Mouse (Mus musculus) right cerebral cortex, adult 2 months (tissue): ENCODE measurements at regions not wholly inside any gene's neighbourhood (a gene's known extent, or its start where the extent isn't known, plus 50 kb on each side); places are given as distances from the start of the nearest gene placed in this dataset.
A peak's percentile ranks its signal among the peaks of the same experiment; 100 is the strongest.

ENCODE experiments used
- DNase-seq, 2 experiments: peaks; one replicate each; pipeline ENCODE4 v3.0.0; 2021 to 2022; ENCODE audit warnings: low spot score in 2 of 2

DNA sequence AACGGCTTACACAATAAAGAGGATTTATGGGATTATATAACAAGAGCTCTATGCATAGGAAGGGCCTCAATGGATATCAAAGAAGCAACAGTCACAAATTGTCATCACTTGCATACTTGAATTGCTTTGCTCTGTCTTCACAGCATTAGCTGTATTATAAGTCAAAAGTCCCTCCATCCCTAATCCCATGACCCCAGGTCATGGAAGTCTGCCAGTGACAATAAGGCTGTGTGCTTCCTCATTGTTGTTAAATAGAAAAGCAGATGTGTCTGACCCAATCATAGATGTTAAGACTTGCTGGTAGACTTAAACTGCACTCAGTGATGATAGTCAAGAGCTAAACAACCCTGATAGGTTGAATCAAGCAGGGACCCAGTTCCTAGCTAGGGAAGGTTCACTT lies 683.9 kb upstream of the Sox9 start:
- no peak for DNase-seq

DNA sequence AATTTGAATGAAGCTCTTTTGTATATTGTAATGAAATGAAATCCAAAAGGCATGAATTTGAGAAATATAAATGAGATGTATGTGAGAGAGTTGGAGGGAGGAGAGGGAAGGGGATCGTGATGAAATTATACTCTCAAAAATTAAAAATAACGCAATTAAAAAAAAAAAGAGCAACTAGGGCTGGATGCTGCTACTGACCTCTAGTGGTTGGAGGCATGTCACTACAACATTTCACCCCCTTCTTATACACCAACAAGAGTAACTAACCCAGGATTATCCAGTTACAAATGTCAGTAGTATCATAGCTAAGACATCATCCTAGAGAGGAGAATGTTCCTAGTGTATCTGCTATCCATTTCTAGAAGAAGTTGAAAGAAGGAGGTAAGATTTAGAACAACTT lies 678.8 kb upstream of the Sox9 start:
- no peak for DNase-seq

DNA sequence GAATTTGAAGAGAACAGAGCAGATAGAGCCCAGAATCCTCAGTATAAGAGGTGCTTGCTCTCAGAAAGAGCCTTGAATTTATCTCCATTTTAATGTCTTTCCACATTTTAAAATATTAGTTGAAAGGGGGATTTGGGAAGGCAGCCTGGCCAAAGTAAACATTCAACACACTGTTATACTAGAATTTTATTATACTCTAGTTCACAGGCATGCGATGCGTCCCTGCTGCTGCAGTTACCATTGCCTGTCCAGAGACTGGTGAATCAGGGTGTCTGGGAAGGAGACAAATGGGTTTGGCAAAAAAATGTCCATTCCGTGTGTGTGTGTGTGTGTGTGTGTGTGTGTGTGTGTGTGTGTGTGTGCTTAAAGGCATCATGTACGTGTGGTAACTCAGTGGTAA lies 675.1 kb upstream of the Sox9 start:
- DNase-seq: peak; percentile 16 to 18

DNA sequence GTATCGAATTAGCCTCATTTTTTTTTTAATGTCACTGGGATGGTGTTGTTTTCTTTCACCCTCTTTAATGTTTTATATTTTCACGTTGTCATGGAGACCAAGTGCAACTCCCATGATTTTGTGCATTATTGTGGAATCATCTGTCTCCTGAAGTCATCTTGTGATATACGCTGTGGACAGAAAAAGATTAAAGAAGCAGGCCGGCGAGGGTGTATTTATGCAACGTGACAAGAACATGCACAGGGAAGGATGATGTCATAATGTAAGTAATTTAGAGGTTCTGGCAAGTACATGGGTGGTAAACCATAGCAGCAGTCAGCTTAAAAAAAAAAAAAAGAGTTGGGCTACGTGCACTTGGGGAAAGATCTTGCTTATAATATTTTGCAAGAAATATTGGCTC lies 674.7 kb upstream of the Sox9 start:
- peak; percentile 45 to 46 for DNase-seq

DNA sequence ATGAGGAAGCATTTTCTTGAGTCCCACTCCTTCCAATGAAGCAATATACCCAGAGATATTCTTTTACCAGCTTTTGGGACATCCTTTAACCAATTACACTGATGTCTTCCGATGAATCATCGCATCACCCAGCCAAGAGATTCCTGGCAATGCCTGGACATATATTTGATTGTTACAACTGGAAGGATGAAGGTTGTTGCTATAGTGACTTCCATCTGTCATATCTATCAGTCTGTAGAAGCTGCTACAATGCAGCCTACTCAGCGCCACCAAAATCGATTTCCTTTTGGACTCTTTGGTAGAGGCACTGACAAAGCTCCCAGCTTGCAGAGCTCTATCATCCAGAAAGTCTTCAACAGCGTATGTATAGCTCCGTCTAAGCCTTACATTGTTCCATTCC lies 661.0 kb upstream of the Sox9 start:
- peak; percentile 29 to 31 for DNase-seq

DNA sequence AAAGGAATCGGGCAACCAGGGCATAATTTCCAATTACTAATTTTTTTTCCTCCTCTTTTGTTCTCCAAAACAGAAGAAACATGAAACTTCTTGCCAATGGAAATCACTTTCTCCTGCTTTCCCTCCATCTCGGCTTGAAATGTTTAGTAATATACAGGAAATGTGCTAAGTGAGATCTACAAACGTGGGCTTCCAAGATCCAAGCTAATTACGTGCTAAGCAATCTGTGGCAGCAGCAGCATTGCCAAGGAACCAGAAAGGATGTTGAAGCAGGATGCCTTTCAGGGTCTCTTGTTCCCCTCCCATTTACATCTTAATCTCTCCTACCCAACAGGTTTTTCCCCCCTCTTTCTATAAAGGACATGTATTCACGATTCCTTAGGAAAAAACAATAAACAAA lies 660.2 kb upstream of the Sox9 start:
- DNase-seq: no peak

DNA sequence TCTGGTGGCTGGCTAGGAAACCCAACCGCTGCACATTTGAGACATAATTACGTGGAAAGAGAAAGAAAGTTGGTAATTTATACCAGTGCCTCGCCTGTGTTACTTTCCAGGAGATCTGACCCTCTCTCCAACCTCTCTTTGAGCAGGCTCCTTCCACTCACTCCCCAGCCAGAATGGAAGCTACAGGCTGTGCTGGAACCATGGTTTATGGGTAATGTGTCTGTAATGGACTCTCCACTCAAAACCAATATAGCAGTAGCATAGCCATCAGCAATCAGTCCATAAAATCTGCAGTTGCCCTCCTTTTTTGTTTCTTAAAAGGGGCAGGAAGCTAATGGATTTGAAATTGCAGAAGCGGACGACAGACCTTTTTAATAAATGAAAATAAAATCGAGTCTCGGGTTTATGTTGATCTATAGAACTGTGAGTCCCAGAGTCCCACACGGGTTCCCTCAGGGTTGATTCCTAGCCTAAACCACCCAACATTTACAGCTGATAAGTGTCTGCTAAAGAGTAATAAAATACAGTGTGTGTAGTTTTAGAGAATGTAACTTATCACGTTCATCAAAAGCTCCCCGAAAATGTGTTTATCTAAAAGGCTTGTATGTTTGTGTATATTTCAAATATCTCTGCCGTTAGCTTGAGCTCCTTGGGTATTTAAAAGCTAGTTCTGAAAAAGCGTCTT lies 656.6 kb upstream of the Sox9 start:
- DNase-seq: no peak

DNA sequence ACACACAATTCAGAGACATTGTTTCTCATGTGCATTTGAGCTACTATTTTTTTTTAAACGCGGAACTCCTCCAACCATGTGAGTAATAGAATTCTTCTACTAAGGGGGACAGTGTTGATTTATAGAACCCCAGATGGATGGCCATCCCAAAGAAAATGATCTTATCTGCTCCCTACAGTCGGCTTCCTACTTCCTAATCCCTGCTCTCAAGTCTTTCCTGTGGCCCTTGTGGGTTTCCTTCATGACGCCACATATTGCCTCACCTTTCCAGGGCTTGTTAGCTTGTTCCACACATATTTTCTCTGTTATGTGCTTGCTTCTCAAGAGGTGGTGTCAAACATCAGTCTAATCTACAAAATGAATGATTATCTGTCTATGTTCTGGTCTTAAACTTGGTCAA lies 651.9 kb upstream of the Sox9 start:
- no peak for DNase-seq

DNA sequence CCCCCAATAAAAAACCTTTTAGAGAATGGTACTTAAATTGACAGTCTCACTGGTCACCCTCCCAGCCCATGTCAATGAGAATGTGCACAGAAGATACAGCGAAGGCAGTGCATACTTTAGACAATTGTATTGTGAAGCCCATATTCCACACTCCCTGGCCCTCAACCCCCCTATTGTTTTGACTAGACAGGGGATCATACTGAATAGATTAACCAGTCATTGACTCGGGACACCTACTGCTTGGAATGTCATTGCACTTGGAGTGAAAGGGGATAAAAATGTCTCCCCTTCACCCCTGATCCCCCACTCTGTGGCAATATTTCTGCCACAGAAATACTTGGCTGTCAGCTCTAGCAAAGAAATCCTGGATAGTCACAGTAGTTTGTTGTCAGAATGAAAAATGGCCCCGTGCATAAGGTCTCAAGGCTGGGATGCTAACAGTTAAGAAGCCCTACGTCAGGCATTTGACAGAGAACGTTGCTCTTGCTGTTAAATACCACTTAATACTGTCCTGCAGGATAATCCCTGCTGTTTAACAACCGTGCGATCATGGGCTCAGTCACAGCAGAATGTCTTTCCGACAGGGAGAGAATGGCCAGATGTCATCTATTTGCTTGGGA lies 644.5 kb upstream of the Sox9 start:
- no peak for DNase-seq

DNA sequence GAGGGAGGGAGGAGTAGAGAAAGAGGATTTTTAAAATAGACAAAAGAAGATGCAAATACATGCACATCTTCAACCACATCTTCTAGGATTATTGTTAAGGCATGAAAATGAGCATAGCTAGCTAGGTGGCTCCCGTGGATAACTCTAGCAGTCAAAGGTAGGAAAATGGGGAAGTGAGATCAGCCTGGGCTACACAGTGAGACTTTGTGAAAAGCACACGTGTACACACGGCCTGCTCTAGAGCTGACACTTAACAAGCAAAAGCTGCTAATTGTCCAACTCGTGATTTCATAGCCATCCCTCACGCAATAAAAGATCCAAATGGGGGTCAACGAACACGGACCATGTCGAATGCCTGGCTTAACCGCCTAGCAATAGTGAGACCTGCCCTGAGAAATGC lies 642.0 kb upstream of the Sox9 start:
- no peak for DNase-seq

DNA sequence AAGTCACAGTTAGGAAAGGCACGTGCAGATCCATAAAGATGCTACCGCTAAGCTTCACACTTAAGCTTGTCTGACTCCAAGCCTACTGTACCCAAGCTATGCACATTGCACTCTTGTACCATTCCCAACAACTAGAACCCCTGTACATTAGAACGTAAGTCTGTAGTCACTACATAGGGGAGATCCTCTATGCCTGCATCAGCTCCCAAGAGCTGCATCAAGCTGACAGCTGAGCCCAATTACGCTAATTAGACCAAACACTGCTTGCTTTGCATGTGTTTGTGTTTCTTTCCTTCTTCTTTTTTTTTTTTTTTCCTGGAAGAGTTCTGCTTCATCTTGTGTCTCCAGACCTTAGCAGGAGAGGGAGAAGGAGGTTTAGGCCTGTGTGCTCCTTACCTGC lies 641.5 kb upstream of the Sox9 start:
- DNase-seq: no peak

DNA sequence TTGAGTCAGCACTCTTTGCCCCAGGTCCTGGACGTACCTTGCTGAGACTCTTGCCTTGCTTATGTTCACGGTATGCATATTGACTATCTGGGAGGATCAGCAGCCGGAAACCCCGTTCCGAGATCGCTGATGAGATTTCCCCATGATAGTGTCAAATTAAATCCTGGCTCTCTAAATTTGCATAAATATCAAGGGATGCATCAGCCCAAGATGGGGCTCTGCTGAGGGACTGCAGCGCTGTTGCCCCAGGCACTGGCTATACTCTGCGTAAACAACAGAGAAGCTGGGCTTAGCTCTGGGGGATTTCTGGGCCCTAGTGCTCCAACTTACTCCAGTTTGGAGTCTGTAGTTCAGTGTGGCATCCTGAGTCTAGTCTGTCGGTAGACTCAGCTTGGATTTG lies 641.1 kb upstream of the Sox9 start:
- no peak for DNase-seq

DNA sequence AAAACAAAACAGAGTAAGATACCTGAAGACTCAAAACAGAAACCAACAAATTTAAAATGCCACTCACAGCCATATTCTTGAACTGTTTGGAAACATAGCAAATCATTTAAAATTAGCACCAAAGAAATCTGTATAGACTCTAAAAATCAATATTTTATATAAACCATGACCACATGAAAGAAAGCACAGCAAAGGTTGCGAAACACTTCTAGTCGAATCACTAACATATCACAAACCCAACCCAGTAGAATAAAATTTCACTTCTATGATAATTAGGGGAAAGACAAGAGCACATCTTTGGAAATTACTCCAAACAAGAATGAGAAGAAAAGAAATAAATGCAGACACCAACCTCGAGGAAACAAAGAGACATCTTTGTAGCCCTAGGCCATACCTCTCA lies 630.0 kb upstream of the Sox9 start:
- DNase-seq: no peak

DNA sequence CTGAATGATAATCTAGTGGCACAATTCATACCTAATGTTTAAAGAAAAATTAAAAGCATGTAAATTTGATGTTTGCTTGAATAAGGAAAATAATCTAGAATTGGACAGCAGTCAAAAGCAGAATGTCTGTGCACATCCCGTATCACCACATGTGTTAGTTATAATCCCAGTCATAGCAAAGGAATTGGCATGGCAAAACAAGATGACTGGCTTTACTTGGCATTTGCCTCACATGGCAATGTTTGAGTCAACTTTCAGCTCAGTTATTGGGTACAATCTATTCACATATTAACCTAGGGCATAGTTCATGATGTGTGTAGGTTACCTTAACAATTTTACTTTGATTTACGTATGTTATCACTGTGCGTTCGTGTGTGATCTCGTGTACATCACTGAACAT lies 628.8 kb upstream of the Sox9 start:
- no peak for DNase-seq

DNA sequence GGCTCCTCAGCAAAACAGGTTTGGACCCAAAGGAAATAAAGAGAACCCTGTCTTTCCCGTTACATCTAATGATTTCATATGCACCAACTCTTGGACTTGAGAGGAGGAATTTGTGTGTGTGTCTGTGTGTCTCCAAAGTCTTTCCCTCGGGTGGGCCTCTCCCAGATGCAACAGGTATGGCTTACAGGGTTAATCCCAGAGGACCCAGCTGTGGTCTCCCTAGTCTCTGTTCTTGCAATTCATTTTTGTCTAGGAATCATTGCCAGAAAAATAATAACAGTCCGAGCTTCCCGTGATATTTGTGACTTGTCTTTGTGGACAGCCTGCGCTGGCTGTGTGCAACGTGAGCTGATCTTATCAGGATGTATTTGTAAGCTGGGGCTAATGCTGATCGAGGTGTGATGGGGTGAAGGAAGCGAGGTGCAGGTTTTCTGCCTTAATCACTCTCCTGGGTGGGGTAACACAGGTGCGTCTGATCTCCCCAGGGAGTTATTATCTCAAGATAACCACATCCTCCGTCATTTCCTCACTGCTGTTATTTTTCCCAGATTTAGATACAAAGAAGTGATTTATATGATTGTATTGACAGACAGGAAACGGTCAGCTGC lies 627.2 kb upstream of the Sox9 start:
- DNase-seq: no peak

DNA sequence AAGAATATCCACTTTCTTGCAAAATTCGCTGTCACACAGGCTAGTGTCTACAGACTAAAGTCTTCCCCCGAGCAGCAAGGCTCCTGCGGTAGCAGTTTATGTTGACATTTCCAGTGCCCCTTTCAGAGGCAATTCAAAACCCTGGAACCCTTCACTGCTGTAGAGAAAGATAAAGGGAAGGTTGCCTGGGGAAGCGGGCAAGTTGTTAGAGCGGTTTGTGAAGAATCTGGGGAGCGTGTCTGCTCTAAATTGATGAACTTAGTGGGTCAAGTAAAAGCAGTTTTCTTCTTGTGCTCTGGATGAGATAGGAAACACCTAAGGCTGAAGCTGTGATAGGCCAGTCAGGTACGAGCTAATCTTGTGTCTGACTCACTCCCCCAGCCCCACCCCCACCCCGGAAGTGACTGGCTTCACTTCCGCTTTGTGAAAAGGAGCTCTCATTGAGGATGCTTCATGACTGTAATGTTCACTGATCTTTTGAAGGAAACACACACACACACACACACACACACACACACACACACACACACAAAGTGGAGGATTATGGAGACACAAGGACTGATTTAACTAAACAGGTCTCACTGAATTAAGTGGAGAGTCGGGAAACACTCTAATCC lies 626.6 kb upstream of the Sox9 start:
- no peak for DNase-seq

DNA sequence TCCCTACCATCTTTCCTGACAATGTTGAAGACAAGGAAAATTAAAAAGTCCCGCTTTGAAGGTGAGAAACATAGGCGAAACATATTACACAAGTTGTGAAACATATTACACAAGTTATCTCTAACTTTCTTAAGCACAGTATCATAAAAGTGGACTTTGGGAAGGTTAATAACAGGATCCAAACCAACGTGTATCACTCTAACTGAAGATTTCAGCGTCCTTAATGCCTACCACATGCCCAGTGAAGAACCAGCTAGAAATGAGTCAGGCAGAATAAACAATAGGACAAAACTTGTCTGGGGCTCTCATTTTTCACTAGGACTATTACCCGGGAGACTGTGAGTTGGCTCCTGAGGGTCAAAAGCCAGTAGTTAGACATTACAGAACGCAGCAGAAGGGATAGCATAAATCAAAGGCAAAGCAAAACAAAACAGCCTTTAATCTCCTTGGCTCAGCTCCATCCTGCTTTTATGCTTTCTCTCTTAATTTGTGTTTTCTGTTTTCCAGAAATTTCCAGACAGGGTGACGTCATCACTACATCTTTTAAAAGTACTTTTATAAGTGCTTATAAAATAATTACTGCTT lies 618.3 kb upstream of the Sox9 start:
- DNase-seq: no peak

DNA sequence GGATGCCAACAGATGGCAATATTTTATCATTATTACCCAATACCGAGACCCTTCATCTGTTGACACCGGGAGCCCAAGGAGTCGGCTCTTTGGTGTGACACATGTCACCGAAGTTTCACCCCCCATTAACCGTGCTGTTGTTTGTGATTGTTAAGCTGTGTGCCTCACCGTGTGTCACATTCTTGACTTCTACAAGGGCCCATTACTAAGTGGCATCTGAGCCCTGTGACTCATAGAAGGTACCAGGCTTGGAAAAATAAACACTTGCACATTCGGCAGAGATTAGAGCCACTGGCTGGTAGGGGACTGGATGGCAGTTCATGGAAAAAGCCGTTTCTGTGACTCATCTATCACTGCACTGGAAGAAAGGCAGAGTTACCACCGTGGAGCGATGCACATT lies 608.4 kb upstream of the Sox9 start:
- no peak for DNase-seq

DNA sequence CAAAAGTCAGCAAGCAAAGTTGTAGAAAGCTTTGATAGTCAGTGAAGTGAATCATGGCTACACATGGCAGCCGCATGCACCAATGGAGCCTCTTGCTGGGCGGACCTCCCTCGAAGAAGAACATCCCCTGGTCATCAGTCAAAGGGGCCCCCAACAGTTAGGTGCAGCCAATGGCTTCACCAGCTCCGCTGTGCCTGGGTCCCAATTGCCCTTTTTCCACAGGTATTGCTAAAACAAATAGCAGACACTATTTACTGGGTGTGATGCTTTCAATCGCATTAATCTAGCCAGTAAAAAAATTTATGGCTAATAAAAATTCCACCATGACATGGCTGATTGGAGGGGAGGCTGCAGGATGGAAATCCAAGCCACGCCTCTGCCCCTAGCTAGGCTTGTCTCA lies 606.7 kb upstream of the Sox9 start:
- DNase-seq: no peak

DNA sequence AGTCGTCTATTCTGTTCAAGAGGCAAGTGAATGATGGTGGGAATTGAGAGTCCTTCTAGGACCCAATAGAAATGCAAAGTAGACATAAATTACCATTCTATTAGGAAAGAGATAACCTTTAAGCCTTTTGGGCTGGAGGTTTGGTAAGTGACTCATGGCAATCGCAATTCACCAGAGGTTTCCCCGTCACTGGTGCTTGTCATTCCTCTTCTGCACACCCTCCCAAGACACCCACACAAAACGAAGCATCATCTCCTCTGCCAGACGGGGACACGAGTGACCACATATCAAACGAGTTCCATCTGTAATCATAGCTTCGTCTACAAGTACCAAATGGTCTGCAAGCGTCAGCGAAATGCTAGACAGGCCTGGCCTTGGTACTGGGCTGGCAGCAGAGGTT lies 601.4 kb upstream of the Sox9 start:
- peak in 1 of 2 experiments; percentile 7 for DNase-seq

DNA sequence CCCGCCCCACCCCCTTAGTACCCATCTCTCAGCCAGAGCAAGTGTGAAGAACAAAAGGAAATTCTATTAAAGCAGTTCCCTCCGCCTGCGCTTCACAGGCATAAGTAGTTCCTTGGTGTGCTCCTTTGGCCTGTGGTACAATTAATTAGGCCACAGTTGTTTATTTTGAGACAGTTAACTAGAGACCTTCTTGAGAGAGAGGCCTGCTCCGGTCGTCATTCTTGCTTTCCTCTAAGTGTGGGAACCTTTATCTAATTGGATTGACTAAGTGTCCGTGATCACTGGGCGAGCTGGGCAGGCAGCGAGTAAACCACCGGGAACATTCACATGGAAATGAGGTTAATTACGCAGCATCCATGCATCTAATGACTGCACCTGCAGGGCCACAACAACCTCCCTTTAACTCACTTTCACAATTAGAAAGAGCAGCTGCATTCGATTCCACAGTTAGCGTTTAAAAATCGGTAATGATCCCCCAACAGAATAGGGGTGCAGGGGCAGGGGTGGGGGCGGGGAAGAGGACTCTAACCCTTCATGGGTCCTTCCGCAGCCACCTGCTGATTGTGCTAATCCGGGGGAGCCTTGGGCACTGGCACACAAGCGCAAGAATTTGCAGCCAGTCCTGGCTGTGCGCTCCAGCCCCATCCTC lies 584.3 kb upstream of the Sox9 start:
- DNase-seq: no peak

DNA sequence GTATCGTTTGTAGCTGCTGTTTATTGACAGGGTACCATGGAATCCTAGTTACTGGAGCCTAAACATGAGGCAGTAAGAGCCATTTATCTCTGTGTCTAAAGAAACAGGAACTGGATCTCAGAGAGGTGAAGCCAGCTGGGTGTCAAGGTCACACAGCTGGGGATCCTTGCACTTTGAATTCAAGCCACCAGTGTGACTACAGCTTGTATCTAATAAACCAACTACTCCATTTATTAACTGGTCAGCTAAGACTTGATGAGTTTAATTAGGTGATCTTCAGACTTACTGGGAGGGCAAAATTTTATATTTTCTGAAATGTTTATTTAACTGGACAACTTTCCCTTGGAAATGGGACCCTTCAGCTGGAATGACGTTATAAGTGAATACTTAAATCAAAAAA lies 577.5 kb upstream of the Sox9 start:
- DNase-seq: no peak
